Mouse (Mus musculus): ENCODE data around the gene Gnas. TPM values are rescaled to one million over a fixed set of nuclear protein-coding genes. Genes with fewer than 3 reads are reported as not detected.

Gene Gnas
- polyA plus RNA-seq, 1 experiment: 1,035 TPM

GRCm38 (mm10) chr2:174358516-174358915, 74.4 kb downstream of the Gnas start:
- H3K4me3 ChIP-seq (ENCODE audit: insufficient read depth, low read depth, low read length): no peak overlapping the region
- no peaks in the 10 kb centered on the region for H3K36me3 ChIP-seq (ENCODE audit: control insufficient read depth, insufficient read depth, low read length)
- H3K4me1 ChIP-seq (ENCODE audit: control insufficient read depth, insufficient read depth, low read length): no peaks in the 10 kb centered on the region
- no peaks in the 10 kb centered on the region for H3K27me3 ChIP-seq (replicated peaks; ENCODE audit: control insufficient read depth, insufficient read depth, low read length)
- no peak overlapping the region for H3K27ac ChIP-seq (ENCODE audit: insufficient read depth, low read depth, low read length)
- DNase-seq: no peak
- WGBS: 93% methylated on average over 4 of the region's 4 CpGs
- TF ChIP-seq CTCF (conservative IDR thresholded peaks at IDR 0.05; ENCODE audit: insufficient read depth, insufficient read length, low read depth, low read length) (no peak), POLR2A (IDR thresholded peaks at IDR 0.05; ENCODE audit: low read depth, low read length) (no peak)

- Histone ChIP-seq H3K36me3 (ENCODE audit: control insufficient read depth, insufficient read depth, low read length) (no peaks in the 10 kb centered on the region), H3K27ac (ENCODE audit: insufficient read depth, low read depth, low read length) (no peak overlapping the region), H3K4me3 (ENCODE audit: insufficient read depth, low read depth, low read length) (no peak overlapping the region), H3K4me1 (ENCODE audit: control insufficient read depth, insufficient read depth, low read length) (no peaks in the 10 kb centered on the region), H3K27me3 (replicated peaks; ENCODE audit: control insufficient read depth, insufficient read depth, low read length) (no peaks in the 10 kb centered on the region)
- no peak for DNase-seq
- no peak for TF ChIP-seq CTCF (conservative IDR thresholded peaks at IDR 0.05; ENCODE audit: insufficient read depth, insufficient read length, low read depth, low read length)
- no peak for TF ChIP-seq POLR2A (IDR thresholded peaks at IDR 0.05; ENCODE audit: low read depth, low read length)
- WGBS: 81% methylated on average over 4 of the region's 4 CpGs
These were observed 75.5 kb downstream of the Gnas start for GRCm38 (mm10) chr2:174359656-174360055.

- H3K27me3 ChIP-seq (replicated peaks; ENCODE audit: control insufficient read depth, insufficient read depth, low read length): no peaks in the 10 kb centered on the region
- no peak overlapping the region for H3K4me3 ChIP-seq (ENCODE audit: insufficient read depth, low read depth, low read length)
- DNase-seq: no peak
- TF ChIP-seq CTCF (conservative IDR thresholded peaks at IDR 0.05; ENCODE audit: insufficient read depth, insufficient read length, low read depth, low read length): no peak
- TF ChIP-seq POLR2A (IDR thresholded peaks at IDR 0.05; ENCODE audit: low read depth, low read length): no peak
- 90% methylated on average over 10 of the region's 10 CpGs for WGBS
- H3K36me3 ChIP-seq (ENCODE audit: control insufficient read depth, insufficient read depth, low read length): no peaks in the 10 kb centered on the region
- H3K4me1 ChIP-seq (ENCODE audit: control insufficient read depth, insufficient read depth, low read length): no peaks in the 10 kb centered on the region
- H3K27ac ChIP-seq (ENCODE audit: insufficient read depth, low read depth, low read length): no peak overlapping the region
These were observed 82.5 kb downstream of the Gnas start for GRCm38 (mm10) chr2:174366571-174366970.

- Histone ChIP-seq H3K27me3 (replicated peaks; ENCODE audit: control insufficient read depth, insufficient read depth, low read length) (no peaks in the 10 kb centered on the region), H3K4me3 (ENCODE audit: insufficient read depth, low read depth, low read length) (no peak overlapping the region), H3K4me1 (ENCODE audit: control insufficient read depth, insufficient read depth, low read length) (no peaks in the 10 kb centered on the region), H3K27ac (ENCODE audit: insufficient read depth, low read depth, low read length) (no peak overlapping the region), H3K36me3 (ENCODE audit: control insufficient read depth, insufficient read depth, low read length) (no peaks in the 10 kb centered on the region)
- WGBS: 37% methylated on average over 9 of the region's 9 CpGs
- no peak for DNase-seq
- TF ChIP-seq POLR2A (IDR thresholded peaks at IDR 0.05; ENCODE audit: low read depth, low read length) (no peak), CTCF (conservative IDR thresholded peaks at IDR 0.05; ENCODE audit: insufficient read depth, insufficient read length, low read depth, low read length) (no peak)
These were observed 96.9 kb downstream of the Gnas start for GRCm38 (mm10) chr2:174381021-174381420.

GRCm38 (mm10) chr2:174391936-174392335, 107.8 kb downstream of the Gnas start:
- H3K4me3 ChIP-seq (ENCODE audit: insufficient read depth, low read depth, low read length): no peak overlapping the region
- no peaks in the 10 kb centered on the region for H3K36me3 ChIP-seq (ENCODE audit: control insufficient read depth, insufficient read depth, low read length)
- TF ChIP-seq POLR2A (IDR thresholded peaks at IDR 0.05; ENCODE audit: low read depth, low read length) (no peak), CTCF (conservative IDR thresholded peaks at IDR 0.05; ENCODE audit: insufficient read depth, insufficient read length, low read depth, low read length) (no peak)
- H3K27me3 ChIP-seq (replicated peaks; ENCODE audit: control insufficient read depth, insufficient read depth, low read length): no peaks in the 10 kb centered on the region
- no peak for DNase-seq
- H3K27ac ChIP-seq (ENCODE audit: insufficient read depth, low read depth, low read length): no peak overlapping the region
- H3K4me1 ChIP-seq (ENCODE audit: control insufficient read depth, insufficient read depth, low read length): no peaks in the 10 kb centered on the region
- 91% methylated on average over 3 of the region's 3 CpGs for WGBS

- H3K4me3 ChIP-seq (ENCODE audit: insufficient read depth, low read depth, low read length): no peak overlapping the region
- DNase-seq: no peak
- no peaks in the 10 kb centered on the region for H3K27me3 ChIP-seq (replicated peaks; ENCODE audit: control insufficient read depth, insufficient read depth, low read length)
- 78% methylated on average over 9 of the region's 9 CpGs for WGBS
- no peaks in the 10 kb centered on the region for H3K4me1 ChIP-seq (ENCODE audit: control insufficient read depth, insufficient read depth, low read length)
- TF ChIP-seq POLR2A (IDR thresholded peaks at IDR 0.05; ENCODE audit: low read depth, low read length) (no peak), CTCF (conservative IDR thresholded peaks at IDR 0.05; ENCODE audit: insufficient read depth, insufficient read length, low read depth, low read length) (no peak)
- H3K36me3 ChIP-seq (ENCODE audit: control insufficient read depth, insufficient read depth, low read length): no peaks in the 10 kb centered on the region
- H3K27ac ChIP-seq (ENCODE audit: insufficient read depth, low read depth, low read length): no peak overlapping the region
These were observed 108.4 kb downstream of the Gnas start for GRCm38 (mm10) chr2:174392554-174392953.

- DNase-seq: no peak
- TF ChIP-seq CTCF (conservative IDR thresholded peaks at IDR 0.05; ENCODE audit: insufficient read depth, insufficient read length, low read depth, low read length) (no peak), POLR2A (IDR thresholded peaks at IDR 0.05; ENCODE audit: low read depth, low read length) (no peak)
- no peak overlapping the region for H3K4me3 ChIP-seq (ENCODE audit: insufficient read depth, low read depth, low read length)
- H3K36me3 ChIP-seq (ENCODE audit: control insufficient read depth, insufficient read depth, low read length): no peaks in the 10 kb centered on the region
- H3K27ac ChIP-seq (ENCODE audit: insufficient read depth, low read depth, low read length): no peak overlapping the region
- WGBS: 79% methylated on average over 5 of the region's 5 CpGs
- no peaks in the 10 kb centered on the region for H3K27me3 ChIP-seq (replicated peaks; ENCODE audit: control insufficient read depth, insufficient read depth, low read length)
- H3K4me1 ChIP-seq (ENCODE audit: control insufficient read depth, insufficient read depth, low read length): no peaks in the 10 kb centered on the region
These were observed 109.3 kb downstream of the Gnas start for GRCm38 (mm10) chr2:174393383-174393782.

Other genes starting within 250 kb of the Gnas start
- gene Stx16, start 208.0 kb upstream of the Gnas start, polyA plus RNA-seq (2012; rRNA removed): 24.3 and 31.9 TPM in 2 replicates
- gene Npepl1, start 174.0 kb upstream of the Gnas start, polyA plus RNA-seq (2012; rRNA removed): 91.6 and 110 TPM in 2 replicates
- not detected in 2 replicates for gene Gm20721, start 62.4 kb downstream of the Gnas start, polyA plus RNA-seq (2012; rRNA removed)
- gene Nelfcd, start 131.5 kb downstream of the Gnas start, polyA plus RNA-seq (2012; rRNA removed): 45.4 and 48.1 TPM in 2 replicates
- gene Ctsz, start 154.7 kb downstream of the Gnas start, polyA plus RNA-seq (2012; rRNA removed): 265 and 268 TPM in 2 replicates
- 0.34 and 0.61 TPM in 2 replicates for gene Tubb1, start 166.4 kb downstream of the Gnas start, polyA plus RNA-seq (2012; rRNA removed)
- 806 and 1,071 TPM in 2 replicates for gene Atp5e, start 179.8 kb downstream of the Gnas start, polyA plus RNA-seq (2012; rRNA removed)
- 39.9 and 48.1 TPM in 2 replicates for gene Prelid3b, start 188.8 kb downstream of the Gnas start, polyA plus RNA-seq (2012; rRNA removed)

Data from kidney, adult 2 months (tissue).